25 mouse cellular contexts compared by ENCODE assay signal in the genomic region with DNA sequence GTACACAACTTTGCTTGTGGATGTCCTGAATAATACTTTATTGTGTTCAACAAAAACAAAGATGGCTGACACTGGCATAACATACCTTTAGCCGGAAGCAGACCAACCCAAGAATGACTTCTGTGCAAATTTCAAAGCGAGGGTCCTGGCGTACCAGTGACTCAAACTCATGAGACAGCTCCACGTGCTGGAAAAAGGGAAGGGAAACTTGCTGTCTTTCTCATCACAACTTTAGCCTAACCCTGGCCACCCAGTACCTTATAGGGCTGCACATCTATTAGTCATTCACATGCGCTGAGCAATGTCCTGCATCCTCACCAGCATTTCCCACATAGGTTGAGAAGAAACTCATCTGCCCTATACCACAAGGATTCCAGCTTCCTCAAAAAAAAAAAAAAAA. TPM values are rescaled to one million over a fixed set of nuclear protein-coding genes. Genes with fewer than 3 reads are reported as not detected.
DNase-seq lines count a peak whose midpoint lies in the region; ATAC-seq and TF ChIP-seq lines count a peak whose summit lies in the region.
"Had no signal": no experiment of that assay in that cellular context is flagged by ENCODE, and none has a peak within 500 bp of the region (broad histone marks: within the 10 kb centered on the region; RNA-seq: fewer than 3 reads in every experiment).

No protein-coding gene starts in this region.

- no peak for DNase-seq in hindbrain, embryonic 10.5 days (ENCODE audit: low spot score)
- DNase-seq in hindbrain, embryonic 14.5 days (ENCODE audit: low spot score) = no peak
- DNase-seq in liver, postnatal 0 days = no peak
- no peak for DNase-seq in embryonic facial prominence, embryonic 10.5 days (ENCODE audit: low spot score)
- DNase-seq in left cerebral cortex, adult 9 months (ENCODE audit: low spot score in 2 of 2) = no peak
- DNase-seq: adrenal gland, postnatal 10 days; adrenal gland, postnatal 36 days; cerebellum, adult 11-12 months; cerebellum, adult 8-10 months; cerebellum, postnatal 10 days; cerebellum, postnatal 36 days; embryo, embryonic 11 days; heart, adult 2 months; heart, postnatal 10 days; heart, postnatal 36 days had no signal

- no peaks in the 10 kb centered on the region for H3K36me3 ChIP-seq in hindbrain, embryonic 10.5 days
- H3K36me3 ChIP-seq in hindbrain, embryonic 14.5 days (replicated peaks; ENCODE audit: control insufficient read depth, insufficient read depth) = no peaks in the 10 kb centered on the region
- no peaks in the 10 kb centered on the region for H3K36me3 ChIP-seq in liver, embryonic 15.5 days (replicated peaks)
- H3K36me3 ChIP-seq in liver, postnatal 0 days (replicated peaks; ENCODE audit: insufficient read depth, low read length) = no peaks in the 10 kb centered on the region
- no peaks in the 10 kb centered on the region for H3K36me3 ChIP-seq in embryonic facial prominence, embryonic 10.5 days (replicated peaks)
- H3K36me3 ChIP-seq: forebrain, embryonic 10.5 days; heart, embryonic 12.5 days; heart, embryonic 15.5 days; hindbrain, embryonic 15.5 days had no signal

- H3K4me2 ChIP-seq in hindbrain, embryonic 14.5 days (replicated peaks) = no peak overlapping the region
- no peak overlapping the region for H3K4me2 ChIP-seq in liver, embryonic 15.5 days
- H3K4me2 ChIP-seq in liver, postnatal 0 days (ENCODE audit: low read depth, low read length) = no peak overlapping the region
- H3K4me2 ChIP-seq: forebrain, embryonic 13.5 days; heart, embryonic 12.5 days; heart, embryonic 15.5 days; hindbrain, embryonic 15.5 days had no signal

- TF ChIP-seq CTCF in liver, postnatal 0 days (IDR thresholded peaks at IDR 0.05; ENCODE audit: low read depth) = no peak

- WGBS in hindbrain, embryonic 10.5 days = 93% methylated on average over 5 of the region's 5 CpGs
- WGBS in hindbrain, embryonic 14.5 days = 91% methylated on average over 5 of the region's 5 CpGs
- 74% methylated on average over 5 of the region's 5 CpGs for WGBS in liver, embryonic 15.5 days (ENCODE audit: insufficient replicate concordance)
- 82% methylated on average over 5 of the region's 5 CpGs for WGBS in liver, postnatal 0 days (ENCODE audit: insufficient replicate concordance)
- 90% methylated on average over 5 of the region's 5 CpGs for WGBS in embryonic facial prominence, embryonic 10.5 days

- no peaks in the 10 kb centered on the region for H3K9me3 ChIP-seq in hindbrain, embryonic 10.5 days
- no peaks in the 10 kb centered on the region for H3K9me3 ChIP-seq in hindbrain, embryonic 14.5 days (ENCODE audit: control insufficient read depth, low read length)
- H3K9me3 ChIP-seq in liver, embryonic 15.5 days (replicated peaks) = no peaks in the 10 kb centered on the region
- H3K9me3 ChIP-seq in liver, postnatal 0 days (ENCODE audit: low read length) = no peaks in the 10 kb centered on the region
- no peaks in the 10 kb centered on the region for H3K9me3 ChIP-seq in embryonic facial prominence, embryonic 10.5 days
- H3K9me3 ChIP-seq: forebrain, embryonic 10.5 days; forebrain, embryonic 13.5 days; heart, embryonic 12.5 days; heart, embryonic 15.5 days; hindbrain, embryonic 15.5 days had no signal

- no peak overlapping the region for H3K9ac ChIP-seq in hindbrain, embryonic 14.5 days
- H3K9ac ChIP-seq in liver, embryonic 15.5 days = no peak overlapping the region
- H3K9ac ChIP-seq in liver, postnatal 0 days (replicated peaks) = no peak overlapping the region
- H3K9ac ChIP-seq: forebrain, embryonic 13.5 days; heart, embryonic 12.5 days; heart, embryonic 15.5 days; hindbrain, embryonic 15.5 days had no signal

- no peak overlapping the region for H3K4me3 ChIP-seq in hindbrain, embryonic 10.5 days
- no peak overlapping the region for H3K4me3 ChIP-seq in hindbrain, embryonic 14.5 days (replicated peaks; ENCODE audit: low read length)
- no peak overlapping the region for H3K4me3 ChIP-seq in liver, embryonic 15.5 days (replicated peaks)
- H3K4me3 ChIP-seq in liver, postnatal 0 days (ENCODE audit: low read depth, low read length) = no peak overlapping the region
- no peak overlapping the region for H3K4me3 ChIP-seq in embryonic facial prominence, embryonic 10.5 days
- H3K4me3 ChIP-seq: forebrain, embryonic 10.5 days; forebrain, embryonic 13.5 days; heart, adult 2 months; heart, embryonic 12.5 days; heart, embryonic 15.5 days; hindbrain, embryonic 15.5 days had no signal

- H3K27me3 ChIP-seq in hindbrain, embryonic 10.5 days (ENCODE audit: insufficient read depth, poor library complexity, severe bottlenecking) = no peaks in the 10 kb centered on the region
- no peaks in the 10 kb centered on the region for H3K27me3 ChIP-seq in hindbrain, embryonic 14.5 days (ENCODE audit: control insufficient read depth, insufficient read depth, low read length)
- no peaks in the 10 kb centered on the region for H3K27me3 ChIP-seq in liver, embryonic 15.5 days
- no peaks in the 10 kb centered on the region for H3K27me3 ChIP-seq in liver, postnatal 0 days (ENCODE audit: insufficient read depth, low read length)
- no peaks in the 10 kb centered on the region for H3K27me3 ChIP-seq in embryonic facial prominence, embryonic 10.5 days (replicated peaks; ENCODE audit: low read depth, poor library complexity, severe bottlenecking)
- H3K27me3 ChIP-seq: forebrain, embryonic 13.5 days; heart, embryonic 12.5 days; heart, embryonic 15.5 days; hindbrain, embryonic 15.5 days had no signal

- TF ChIP-seq EP300 in liver, postnatal 0 days (IDR thresholded peaks at IDR 0.05; ENCODE audit: low read depth) = no peak

- H3K27ac ChIP-seq in hindbrain, embryonic 10.5 days = peak overlapping the region; percentile 45; the same call in 1 of the 2 replicates
- no peak overlapping the region for H3K27ac ChIP-seq in hindbrain, embryonic 14.5 days
- 0 out of 2 replicates have a peak overlapping the region, but pooled peaks have one; percentile 43 for H3K27ac ChIP-seq in liver, embryonic 15.5 days (replicated peaks)
- H3K27ac ChIP-seq in liver, postnatal 0 days (ENCODE audit: low read depth) = no peak overlapping the region
- peak overlapping the region; percentile 36 for H3K27ac ChIP-seq in embryonic facial prominence, embryonic 10.5 days (replicated peaks)
- H3K27ac ChIP-seq: forebrain, embryonic 13.5 days; heart, adult 2 months; hindbrain, embryonic 15.5 days had no signal

- peaks cover 41% of the 10 kb centered on the region for H3K4me1 ChIP-seq in hindbrain, embryonic 10.5 days (replicated peaks)
- H3K4me1 ChIP-seq in hindbrain, embryonic 14.5 days (replicated peaks; ENCODE audit: control insufficient read depth, insufficient read depth, low read length) = peaks cover 26% of the 10 kb centered on the region
- peaks cover 77% of the 10 kb centered on the region for H3K4me1 ChIP-seq in liver, embryonic 15.5 days (replicated peaks)
- H3K4me1 ChIP-seq in liver, postnatal 0 days (ENCODE audit: insufficient read depth) = peaks cover 27% of the 10 kb centered on the region
- peaks cover 44% of the 10 kb centered on the region for H3K4me1 ChIP-seq in embryonic facial prominence, embryonic 10.5 days

- ATAC-seq in hindbrain, embryonic 14.5 days (ENCODE audit: low FRiP score) = no peak
- ATAC-seq in liver, embryonic 15.5 days (ENCODE audit: insufficient read depth) = no peak
- ATAC-seq in liver, postnatal 0 days = no peak
- no peak for ATAC-seq in activated CD4-positive, CD25-positive, alpha-beta regulatory T cell, adult 4 months
- ATAC-seq: CD4-positive, CD25-positive, alpha-beta regulatory T cell, adult 4 months; forebrain, embryonic 13.5 days; forebrain, embryonic 16.5 days; intestine, postnatal 0 days had no signal

RNA-seq across cellular contexts. Expression of a gene that starts 10.4 kb away (rescaled TPM):
- polyA plus RNA-seq in hindbrain, embryonic 10.5 days (2016; fragmentation: Nextera tagmentation; extraction: Ambion mirVana) = 67.8 and 105 TPM in 2 replicates
- 13.3 and 14.8 TPM in 2 replicates for polyA plus RNA-seq in hindbrain, embryonic 14.5 days (2014; fragmentation: Nextera tagmentation; extraction: Ambion mirVana)
- 85.0 and 93.2 TPM in 2 replicates for polyA plus RNA-seq in liver, embryonic 15.5 days (2015; fragmentation: Nextera tagmentation; extraction: Ambion mirVana)
- polyA plus RNA-seq in liver, postnatal 0 days (2015; fragmentation: Nextera tagmentation; extraction: Ambion mirVana) = 26.1 and 31.2 TPM in 2 replicates
- 105 and 112 TPM in 2 replicates for polyA plus RNA-seq in embryonic facial prominence, embryonic 10.5 days (2016; fragmentation: Nextera tagmentation; extraction: Ambion mirVana)
- 10 to 100 TPM; 23.8 to 32.5 TPM for polyA plus RNA-seq in activated CD4-positive, CD25-positive, alpha-beta regulatory T cell, adult 4 months (2017; shearing (Covaris generic))

Comparison
In these comparisons a context has a peak if more than half of its experiments do, and no peak if none do; other contexts are left out.
1. H3K27ac ChIP-seq: peak in hindbrain, embryonic 10.5 days (single experiment), liver, embryonic 15.5 days (single experiment) and embryonic facial prominence, embryonic 10.5 days (single experiment); none in hindbrain, embryonic 14.5 days (single experiment) and liver, postnatal 0 days (single experiment).